Mouse (Mus musculus) megakaryocyte, embryonic 14.5 days (primary cell): ENCODE measurements around the gene Josd2. TPM values are rescaled to one million over a fixed set of nuclear protein-coding genes. Genes with fewer than 3 reads are reported as not detected.

Experiments used
- H3K27me3 ChIP-seq: replicated peaks from 2 replicates; pipeline ENCODE3; 2012; ENCODE audit warnings: inconsistent platforms
- H3K36me3 ChIP-seq: replicated peaks from 2 replicates; pipeline ENCODE3; 2012; ENCODE audit warnings: low read length, inconsistent platforms, mixed read lengths
- H3K4me1 ChIP-seq: 2 replicates; pipeline ENCODE4 v1.6.1; 2012; ENCODE audit warnings: inconsistent platforms
- H3K4me3 ChIP-seq: replicated peaks from 2 replicates; pipeline ENCODE3; 2012; ENCODE audit warnings: moderate library complexity, mild to moderate bottlenecking, inconsistent platforms
- H3K9me3 ChIP-seq: 2 replicates; pipeline ENCODE4 v1.6.1; 2012; ENCODE audit warnings: inconsistent platforms
- FLI1 ChIP-seq: IDR thresholded peaks from 2 replicates; pipeline ENCODE4 v1.6.1; 2012; ENCODE audit warnings: low read length, inconsistent platforms, mixed read lengths
- GATA1 ChIP-seq: IDR thresholded peaks from 3 replicates; pipeline ENCODE4 v1.6.1; 2012; ENCODE audit warnings: mixed read lengths, low read length, inconsistent platforms, borderline replicate concordance
- polyA plus RNA-seq: library from polyadenylated mRNA; stranded (reverse); fragments of >175 nt; gene quantifications from 2 replicates; pipeline ENCODE4 v1.2.3, GENCODE M21; 2012; ENCODE audit warnings: low replicate concordance; ENCODE audit not compliant: insufficient read depth

Josd2 gene
- polyA plus RNA-seq, 1 experiment = 191 TPM

DNA sequence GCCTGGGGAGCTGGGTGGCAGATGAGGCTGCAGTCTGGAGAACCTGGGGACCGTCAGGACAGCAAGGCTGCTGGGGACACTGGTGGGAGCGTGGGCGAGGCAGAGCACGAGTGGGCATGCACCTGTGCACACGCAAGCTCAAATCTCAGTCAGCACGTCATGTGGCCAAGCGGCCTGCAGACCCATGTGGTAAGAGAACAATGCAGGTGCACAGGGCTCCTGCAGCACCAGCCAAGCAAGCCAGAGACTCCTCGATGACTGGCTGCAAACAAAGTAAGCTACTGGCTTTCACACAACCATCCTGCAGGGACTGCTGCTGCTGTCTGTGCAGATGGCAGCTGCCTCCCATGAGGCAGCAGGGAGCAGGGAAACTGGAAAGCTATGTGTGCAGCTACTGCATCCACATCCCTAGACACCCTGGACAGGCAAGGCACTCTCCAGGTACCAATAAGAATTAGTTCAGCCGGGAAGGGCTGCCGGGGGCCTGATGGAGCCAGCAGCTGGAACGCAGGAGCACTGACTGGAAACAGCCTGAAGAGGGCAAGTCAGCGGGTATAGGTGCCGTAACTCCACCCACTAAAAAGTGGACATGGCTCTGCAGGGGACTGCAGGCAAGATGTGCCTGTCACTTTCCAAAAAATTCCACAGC is 19.3 kb downstream of the Josd2 start:
- TF ChIP-seq GATA1 = no peak
- TF ChIP-seq FLI1 = no peak
- H3K4me3 ChIP-seq = peak overlapping the region; percentile 1
- no peaks in the 10 kb centered on the region for H3K9me3 ChIP-seq
- H3K36me3 ChIP-seq = peaks cover 48% of the 10 kb centered on the region
- peaks cover 11% of the 10 kb centered on the region for H3K27me3 ChIP-seq
- H3K4me1 ChIP-seq = peaks cover 34% of the 10 kb centered on the region

DNA sequence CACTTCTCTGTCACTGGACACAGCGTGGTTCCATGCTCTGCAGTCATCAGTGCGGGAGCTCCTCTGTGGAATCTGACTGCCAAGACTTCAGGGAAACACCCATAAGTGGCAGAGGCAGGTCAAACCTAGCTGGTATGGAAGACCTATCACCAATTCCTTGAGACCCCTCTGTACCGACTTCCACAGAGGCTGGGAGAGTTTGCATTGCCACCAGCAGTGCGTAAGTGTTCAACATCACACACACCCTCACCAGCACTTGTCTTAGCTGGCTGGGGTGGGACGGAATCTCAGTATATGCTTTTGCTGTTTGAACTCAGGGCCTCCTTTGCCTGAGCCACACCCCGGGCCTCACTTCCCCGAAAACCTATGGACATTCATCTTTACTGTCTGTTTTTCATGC is 20.2 kb downstream of the Josd2 start:
- peaks cover 37% of the 10 kb centered on the region for H3K4me1 ChIP-seq
- TF ChIP-seq FLI1 (no peak), GATA1 (no peak)
- peaks cover 3% of the 10 kb centered on the region for H3K27me3 ChIP-seq
- H3K4me3 ChIP-seq = no peak overlapping the region
- no peaks in the 10 kb centered on the region for H3K9me3 ChIP-seq
- H3K36me3 ChIP-seq = peaks cover 57% of the 10 kb centered on the region

DNA sequence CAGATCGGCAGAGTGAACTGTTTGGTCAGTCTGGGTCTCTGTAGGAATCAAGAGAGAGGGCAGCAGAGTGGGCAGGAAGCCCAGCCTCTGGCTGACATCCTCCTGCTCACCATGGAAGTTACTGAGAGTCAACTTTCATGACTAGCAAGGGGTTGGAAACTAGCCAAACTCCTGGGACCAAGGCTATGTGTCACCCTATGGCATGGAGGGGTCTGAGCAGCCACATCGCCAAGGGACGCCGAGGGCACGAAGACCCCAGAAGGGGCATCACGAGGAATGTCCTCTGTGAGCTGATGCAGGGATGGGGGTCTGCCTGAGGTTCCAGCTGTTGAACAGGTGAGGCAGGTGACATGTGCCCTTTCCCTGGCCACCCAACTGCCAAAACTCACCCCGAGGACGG is 20.8 kb downstream of the Josd2 start:
- H3K9me3 ChIP-seq = no peaks in the 10 kb centered on the region
- peaks cover 63% of the 10 kb centered on the region for H3K36me3 ChIP-seq
- no peaks in the 10 kb centered on the region for H3K27me3 ChIP-seq
- peaks cover 34% of the 10 kb centered on the region for H3K4me1 ChIP-seq
- TF ChIP-seq GATA1 (no peak), FLI1 (no peak)
- H3K4me3 ChIP-seq = no peak overlapping the region

DNA sequence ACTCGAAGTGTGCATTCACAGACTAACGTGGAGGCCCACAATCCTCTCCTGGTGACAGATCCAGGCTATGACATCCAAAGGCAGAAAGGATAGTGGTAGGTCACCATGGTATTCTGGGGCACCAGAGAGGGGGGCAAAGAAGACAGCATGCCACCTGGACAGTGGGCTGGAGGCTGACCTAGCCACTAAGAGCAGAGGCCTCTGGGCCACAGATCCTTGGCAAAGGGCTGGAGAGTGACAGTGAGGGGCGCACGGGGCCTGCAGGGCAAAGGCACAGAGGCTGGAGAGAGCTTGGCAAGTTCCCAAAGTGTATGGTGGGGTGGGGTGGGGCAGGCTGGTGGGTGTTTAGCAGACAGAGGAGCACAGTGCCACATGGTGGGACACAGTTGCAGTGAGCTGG is 22.5 kb downstream of the Josd2 start:
- Histone ChIP-seq H3K4me3 (no peak overlapping the region), H3K9me3 (no peaks in the 10 kb centered on the region), H3K4me1 (peaks cover 39% of the 10 kb centered on the region), H3K36me3 (peaks cover 76% of the 10 kb centered on the region), H3K27me3 (no peaks in the 10 kb centered on the region)
- TF ChIP-seq FLI1 = no peak
- no peak for TF ChIP-seq GATA1

DNA sequence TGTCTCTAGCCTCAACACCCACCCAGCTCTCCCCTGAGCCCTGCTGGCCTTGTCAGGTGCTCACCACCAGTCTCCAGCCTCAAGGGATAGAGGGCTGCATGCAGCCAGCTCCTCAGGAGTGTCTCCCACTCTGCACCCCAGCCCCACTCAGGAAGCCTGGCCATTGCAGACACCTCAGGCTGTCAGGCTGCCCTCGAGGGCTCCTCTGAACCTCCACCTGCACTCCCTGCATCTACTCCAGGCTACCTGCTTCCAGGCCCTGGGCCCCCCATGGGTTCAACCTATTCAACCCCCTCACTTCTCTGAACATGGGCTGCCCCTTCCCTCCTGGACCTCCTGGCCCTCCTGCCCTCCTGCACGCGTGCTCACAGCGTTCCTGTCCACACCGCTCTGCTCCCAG is 23.6 kb downstream of the Josd2 start:
- no peak for TF ChIP-seq FLI1
- Histone ChIP-seq H3K27me3 (no peaks in the 10 kb centered on the region), H3K9me3 (no peaks in the 10 kb centered on the region), H3K4me1 (peaks cover 46% of the 10 kb centered on the region), H3K4me3 (no peak overlapping the region), H3K36me3 (peaks cover 76% of the 10 kb centered on the region)

DNA sequence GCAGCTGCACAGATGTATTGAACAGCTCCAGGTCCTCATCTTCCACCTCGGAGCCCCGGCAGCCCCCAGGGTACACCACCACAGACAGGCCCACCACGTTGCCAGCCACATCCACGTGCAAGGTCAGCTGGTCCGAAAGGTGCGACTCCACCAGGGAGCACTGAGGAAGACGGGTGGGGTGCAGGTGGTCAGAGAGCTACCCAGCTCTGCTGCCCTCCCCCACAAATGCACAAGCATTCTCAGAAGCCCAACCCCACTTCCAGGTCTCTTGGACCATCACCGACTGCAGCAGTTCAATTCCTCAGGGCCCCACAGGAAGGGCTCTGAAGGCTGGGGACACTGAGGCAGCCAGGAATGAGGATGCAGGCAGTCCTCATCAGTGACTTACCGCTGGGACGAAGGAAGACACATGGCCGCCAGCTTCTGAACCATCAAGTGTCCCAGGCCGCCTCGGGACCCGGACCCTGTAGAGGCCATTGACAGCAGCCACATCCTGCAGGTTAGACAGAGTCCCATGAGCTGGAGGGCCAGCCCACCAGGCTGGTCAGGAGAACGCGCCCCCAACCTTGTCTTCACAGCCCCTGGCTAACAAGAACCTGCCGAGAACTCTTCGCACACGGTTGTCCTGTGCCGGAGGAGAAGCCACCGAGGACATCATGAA is 24.5 kb downstream of the Josd2 start:
- H3K4me3 ChIP-seq = no peak overlapping the region
- peaks cover 53% of the 10 kb centered on the region for H3K4me1 ChIP-seq
- no peaks in the 10 kb centered on the region for H3K27me3 ChIP-seq
- peaks cover 72% of the 10 kb centered on the region for H3K36me3 ChIP-seq
- H3K9me3 ChIP-seq = no peaks in the 10 kb centered on the region
- no peak for TF ChIP-seq FLI1
- TF ChIP-seq GATA1 = no peak

DNA sequence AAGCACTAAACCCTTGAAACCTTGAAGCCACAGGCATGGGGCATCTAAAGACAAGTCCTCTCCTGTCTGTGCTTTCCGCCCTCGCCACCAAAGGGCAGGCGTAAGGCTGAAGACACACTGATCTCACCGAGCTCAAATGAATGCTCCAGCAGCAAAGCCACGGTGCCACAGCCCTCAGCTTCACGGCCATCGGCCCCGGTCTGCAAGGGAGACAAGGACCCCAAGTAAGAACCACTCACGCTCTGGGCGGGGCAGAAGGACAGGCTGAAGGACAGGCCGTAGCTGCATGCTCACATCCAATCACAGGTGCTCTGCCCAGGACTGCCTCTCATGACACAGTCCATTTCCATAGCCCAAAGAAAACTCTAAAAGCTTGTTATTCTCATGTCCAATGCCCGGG is 26.9 kb downstream of the Josd2 start:
- no peaks in the 10 kb centered on the region for H3K9me3 ChIP-seq
- peaks cover 52% of the 10 kb centered on the region for H3K36me3 ChIP-seq
- peak overlapping the region; percentile 19 for H3K4me3 ChIP-seq
- peaks cover 6% of the 10 kb centered on the region for H3K27me3 ChIP-seq
- H3K4me1 ChIP-seq = peaks cover 45% of the 10 kb centered on the region
- TF ChIP-seq GATA1 (no peak), FLI1 (no peak)

DNA sequence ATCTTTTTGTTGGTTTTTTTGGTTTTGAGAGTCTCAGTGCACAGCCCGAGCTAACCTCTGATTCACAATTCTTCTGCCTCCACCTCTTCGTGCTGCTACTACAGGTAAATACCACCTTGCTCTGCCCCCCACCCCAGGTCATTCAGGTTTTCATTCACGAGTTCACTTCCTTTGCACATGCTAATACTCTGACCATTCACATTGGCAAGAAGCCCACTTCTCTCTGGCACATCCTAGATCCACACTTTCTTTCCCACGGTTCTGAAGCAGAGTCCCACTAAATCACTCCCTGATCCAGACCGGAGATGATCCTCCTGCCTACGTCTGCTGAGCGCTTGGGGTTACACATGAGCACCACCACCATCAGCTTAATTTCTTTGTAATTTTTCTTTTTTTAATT is 27.3 kb downstream of the Josd2 start:
- Histone ChIP-seq H3K9me3 (no peaks in the 10 kb centered on the region), H3K4me1 (peaks cover 41% of the 10 kb centered on the region), H3K4me3 (peak overlapping the region; percentile 95), H3K27me3 (peaks cover 10% of the 10 kb centered on the region), H3K36me3 (peaks cover 48% of the 10 kb centered on the region)
- TF ChIP-seq FLI1 (no peak), GATA1 (no peak)

DNA sequence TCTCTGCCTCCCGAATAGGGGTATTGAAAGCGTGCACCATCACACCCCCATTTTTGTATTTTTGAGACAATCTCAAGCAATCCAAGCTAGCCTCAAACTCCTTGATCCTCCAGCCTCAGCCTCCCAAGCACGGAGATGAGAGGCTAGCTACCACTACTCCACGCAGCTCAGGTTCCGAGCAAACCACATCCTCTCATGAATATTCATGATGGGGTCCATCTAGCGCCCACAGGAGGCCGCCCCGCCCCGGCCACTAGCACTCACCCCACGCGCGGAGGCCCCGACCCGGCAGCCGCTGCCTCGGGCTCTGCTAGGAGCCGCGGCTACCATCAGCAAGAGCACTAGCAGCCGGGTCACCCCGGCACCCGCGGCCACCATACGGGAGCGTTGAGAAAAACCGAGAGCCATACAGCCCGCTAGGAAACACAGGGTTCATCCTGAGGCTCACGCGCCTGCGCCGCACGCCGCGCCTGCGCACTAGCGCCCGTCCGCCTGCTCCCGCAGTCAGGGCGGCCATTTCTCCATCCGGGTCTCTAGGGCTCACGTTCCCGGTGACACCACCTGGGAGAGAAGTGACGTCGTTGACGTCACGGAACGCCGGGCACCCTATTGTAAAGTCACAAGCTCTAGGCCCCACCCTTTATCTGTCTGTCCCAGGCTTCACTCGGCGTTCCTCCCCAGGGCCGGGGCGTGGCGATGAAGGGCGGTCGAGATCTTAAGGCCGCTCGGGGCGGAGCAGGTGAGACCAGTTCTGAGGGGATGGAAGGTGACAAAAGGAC is 28.4 kb downstream of the Josd2 start, which contains the start of the genes Emc10 and Fam71e1:
Emc10 (minus strand) TSS at position 538 of the 779 bp plus-strand sequence.
Fam71e1 (plus strand) TSS at position 590 of the 779 bp plus-strand sequence.
- H3K4me3 ChIP-seq = peak within 1 kb of the TSS; percentile 95
- TF ChIP-seq FLI1 (no peak), GATA1 (no peak)
- peaks cover 32% of the 10 kb centered on the region for H3K4me1 ChIP-seq
- H3K27me3 ChIP-seq = peaks cover 14% of the 10 kb centered on the region
- H3K36me3 ChIP-seq = peaks cover 37% of the 10 kb centered on the region
- no peaks in the 10 kb centered on the region for H3K9me3 ChIP-seq

DNA sequence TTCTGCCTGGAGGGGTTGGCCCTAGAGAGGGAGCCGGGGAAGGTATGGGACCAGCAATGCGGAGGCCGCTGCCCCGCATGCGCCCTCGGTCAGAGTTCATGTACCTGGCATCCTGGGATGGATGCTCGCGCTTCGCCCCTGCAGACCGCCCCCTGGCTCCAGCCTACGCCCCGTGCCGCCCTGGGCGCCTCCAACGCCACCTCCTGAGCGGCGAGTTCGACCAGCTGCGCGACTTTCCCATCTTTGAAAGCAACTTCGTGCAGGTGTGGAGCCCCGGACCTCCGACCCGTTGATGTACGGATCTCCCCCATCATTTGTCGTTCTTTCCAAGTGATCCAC is 29.0 kb downstream of the Josd2 start:
- H3K36me3 ChIP-seq = peaks cover 31% of the 10 kb centered on the region
- H3K27me3 ChIP-seq = peaks cover 14% of the 10 kb centered on the region
- H3K4me3 ChIP-seq = peak overlapping the region; percentile 95
- TF ChIP-seq GATA1 (no peak), FLI1 (no peak)
- H3K4me1 ChIP-seq = peaks cover 37% of the 10 kb centered on the region
- no peaks in the 10 kb centered on the region for H3K9me3 ChIP-seq
